Mouse (Mus musculus) lung, postnatal 0 days (tissue): ENCODE data around the gene Ccdc65. TPM values are rescaled to one million over a fixed set of nuclear protein-coding genes. Genes with fewer than 3 reads are reported as not detected.

Source experiments
- ATAC-seq: fragments of 200-750 bp; cut with Nextera tagmentation; 2 replicates; pipeline ENCODE4 v1.8.0; 2017; ENCODE audit warnings: moderate library complexity
- DNase-seq: peaks from one replicate; pipeline ENCODE4 v3.0.0-alpha.2; 2016; ENCODE audit warnings: low spot score
- H3K27ac ChIP-seq: fragments of 300-500 bp; sonication (generic); 2 replicates; pipeline ENCODE4 v1.5.1; 2014; ENCODE audit warnings: antibody characterized with exemption, mild to moderate bottlenecking, low read length, mixed read lengths
- H3K27me3 ChIP-seq: fragments of 300-500 bp; sonication (generic); replicated peaks from 2 replicates; pipeline ENCODE4 v1.6.1; 2014; ENCODE audit warnings: low read length, mixed read lengths; ENCODE audit not compliant: insufficient read depth
- H3K36me3 ChIP-seq: fragments of 300-500 bp; sonication (generic); 2 replicates; pipeline ENCODE4 v1.6.1; 2014; ENCODE audit warnings: low read length, mixed read lengths; ENCODE audit not compliant: insufficient read depth
- H3K4me1 ChIP-seq: fragments of 300-500 bp; sonication (generic); 2 replicates; pipeline ENCODE4 v1.6.1; 2014; ENCODE audit warnings: antibody characterized with exemption, low read depth, low read length, mixed read lengths; ENCODE audit not compliant: insufficient read depth
- H3K4me2 ChIP-seq: fragments of 300-500 bp; sonication (generic); replicated peaks from 2 replicates; pipeline ENCODE4 v1.6.1; 2014; ENCODE audit warnings: low read depth, mild to moderate bottlenecking, low read length, moderate library complexity, mixed read lengths
- H3K4me3 ChIP-seq: fragments of 300-500 bp; sonication (generic); 2 replicates; pipeline ENCODE4 v1.5.1; 2014; ENCODE audit warnings: low read depth, low read length
- H3K9ac ChIP-seq: fragments of 300-500 bp; sonication (generic); replicated peaks from 2 replicates; pipeline ENCODE4 v1.6.1; 2014; ENCODE audit warnings: low read depth, mild to moderate bottlenecking
- H3K9me3 ChIP-seq: fragments of 300-500 bp; sonication (generic); 2 replicates; pipeline ENCODE4 v1.6.1; 2016; ENCODE audit warnings: low read length, mixed read lengths
- CTCF ChIP-seq: IDR thresholded peaks from 2 replicates; pipeline ENCODE4 v1.5.1; 2016; ENCODE audit warnings: antibody characterized with exemption, mild to moderate bottlenecking
- EP300 ChIP-seq: IDR thresholded peaks from 2 replicates; pipeline ENCODE4 v1.6.1; 2016; ENCODE audit warnings: antibody characterized with exemption, mild to moderate bottlenecking, control low read depth
- WGBS: fragments of 180-500 bp; shearing (Covaris S2); extraction: QIAGEN DNeasy Blood & Tissue Kit; methylation state at CpG from one replicate; pipeline ENCODE4 v1.1.7; 2014; 5-methylcytosine and 5-hydroxymethylcytosine counted together
- polyA plus RNA-seq: library from polyadenylated mRNA; unstranded; fragments of >200 nt; fragmentation: Nextera tagmentation; extraction: Ambion mirVana; gene quantifications from 2 replicates; pipeline ENCODE4 v1.2.1, GENCODE M21; 2015

Ccdc65 gene
- polyA plus RNA-seq, 1 experiment from 2014 or later: 3.7 TPM

GRCm38 (mm10) chr15:98691486-98692147 is 16.4 kb upstream of the Ccdc65 start:
- Histone ChIP-seq H3K27ac (0 out of 2 replicates have a peak overlapping the region, but pooled peaks have one; percentile 20), H3K9me3 (no peaks in the 10 kb centered on the region), H3K9ac (no peak overlapping the region), H3K4me2 (no peak overlapping the region), H3K4me3 (no peak overlapping the region), H3K4me1 (peaks cover 7% of the 10 kb centered on the region), H3K36me3 (no peaks in the 10 kb centered on the region), H3K27me3 (no peaks in the 10 kb centered on the region)
- no peak for ATAC-seq
- TF ChIP-seq EP300: no peak
- no peak for TF ChIP-seq CTCF
- DNase-seq: no peak
- WGBS: 61% methylated on average over 7 of the region's 7 CpGs

- Histone ChIP-seq H3K9me3 (no peaks in the 10 kb centered on the region), H3K4me2 (no peak overlapping the region), H3K27ac (0 out of 2 replicates have a peak overlapping the region, but pooled peaks have one; percentile 20), H3K9ac (no peak overlapping the region), H3K4me1 (peaks cover 7% of the 10 kb centered on the region), H3K4me3 (no peak overlapping the region), H3K27me3 (no peaks in the 10 kb centered on the region), H3K36me3 (no peaks in the 10 kb centered on the region)
- 8% methylated on average over 11 of the region's 11 CpGs for WGBS
- TF ChIP-seq EP300: peak; percentile 76
- no peak for TF ChIP-seq CTCF
- peak; percentile 85 for ATAC-seq
- peak; percentile 81 for DNase-seq
Observed at GRCm38 (mm10) chr15:98692171-98692715, 15.8 kb upstream of the Ccdc65 start.

GRCm38 (mm10) chr15:98695726-98696125 is 12.3 kb upstream of the Ccdc65 start:
- Histone ChIP-seq H3K4me2 (no peak overlapping the region), H3K9ac (no peak overlapping the region), H3K4me1 (peaks cover 11% of the 10 kb centered on the region), H3K27me3 (peaks cover 12% of the 10 kb centered on the region; the same call in 1 of the 2 replicates), H3K27ac (no peak overlapping the region), H3K4me3 (no peak overlapping the region), H3K36me3 (no peaks in the 10 kb centered on the region), H3K9me3 (no peaks in the 10 kb centered on the region)
- 42% methylated on average over 9 of the region's 9 CpGs for WGBS
- no peak for TF ChIP-seq CTCF
- TF ChIP-seq EP300: no peak
- DNase-seq (no peak), ATAC-seq (no peak)

DNA sequence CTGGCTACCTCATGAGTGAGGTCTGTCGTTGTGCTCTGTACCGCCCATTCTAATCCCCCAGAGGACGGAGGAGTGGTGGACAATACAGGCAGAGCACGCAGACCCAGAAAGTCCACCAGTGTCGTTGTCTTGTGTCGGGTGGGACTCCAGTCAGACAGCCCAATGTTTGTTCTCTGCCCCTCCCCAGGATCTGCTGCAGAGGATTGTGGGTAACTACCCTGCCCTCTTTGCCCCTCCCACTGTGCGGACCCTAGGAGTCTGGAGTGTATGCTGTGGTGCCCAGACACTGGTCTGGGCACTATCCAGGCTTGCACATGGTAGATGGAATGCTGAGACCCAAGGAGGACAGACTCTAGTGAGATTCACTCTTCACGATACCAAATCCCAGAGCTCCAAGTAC is 11.8 kb upstream of the Ccdc65 start:
- H3K4me2 ChIP-seq: no peak overlapping the region
- DNase-seq (no peak), ATAC-seq (no peak)
- no peaks in the 10 kb centered on the region for H3K9me3 ChIP-seq
- H3K27ac ChIP-seq: no peak overlapping the region
- WGBS: 48% methylated on average over 8 of the region's 8 CpGs
- H3K27me3 ChIP-seq: peaks cover 17% of the 10 kb centered on the region
- H3K9ac ChIP-seq: no peak overlapping the region
- H3K36me3 ChIP-seq: no peaks in the 10 kb centered on the region
- no peak overlapping the region for H3K4me3 ChIP-seq
- peaks cover 11% of the 10 kb centered on the region for H3K4me1 ChIP-seq
- TF ChIP-seq EP300 (no peak), CTCF (no peak)

- peak; percentile 97 for TF ChIP-seq CTCF
- no peak for TF ChIP-seq EP300
- ATAC-seq: peak; percentile 92
- no peak overlapping the region for H3K4me3 ChIP-seq
Observed at GRCm38 (mm10) chr15:98699190-98700105, 8.6 kb upstream of the Ccdc65 start.

DNA sequence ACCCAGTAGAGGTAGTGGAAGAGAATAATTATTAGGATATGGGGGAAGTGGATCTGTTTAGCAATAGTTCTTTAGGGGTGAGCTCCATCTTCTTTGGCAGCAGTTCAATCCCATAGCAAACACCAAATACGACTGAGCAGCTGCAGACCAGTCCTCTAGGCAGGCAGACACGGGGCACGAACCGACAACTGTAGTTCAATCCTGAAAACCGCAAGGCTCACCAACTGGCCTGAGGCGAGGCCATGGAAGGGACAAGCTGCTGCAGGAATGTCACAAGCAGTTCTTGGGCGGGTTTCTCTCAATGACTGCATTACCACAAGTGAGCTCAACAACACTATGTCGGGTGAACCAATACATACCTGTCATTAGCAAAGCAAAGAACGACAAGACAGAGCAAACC is 3.7 kb upstream of the Ccdc65 start:
- 51% methylated on average over 9 of the region's 9 CpGs for WGBS

More at GRCm38 (mm10) chr15:98699190-98700105, 8.6 kb upstream of the Ccdc65 start:
- H3K9me3 ChIP-seq: no peaks in the 10 kb centered on the region
- 5% methylated on average over 40 of the region's 40 CpGs for WGBS
- DNase-seq: peak; percentile 91
- H3K4me2 ChIP-seq: peak overlapping the region; percentile 27
- H3K27ac ChIP-seq: no peak overlapping the region
- no peak overlapping the region for H3K9ac ChIP-seq
- peaks cover 27% of the 10 kb centered on the region for H3K27me3 ChIP-seq
- H3K36me3 ChIP-seq: no peaks in the 10 kb centered on the region
- H3K4me1 ChIP-seq: 0 out of 2 replicates have a peak, but pooled peaks cover 5% of the 10 kb centered on the region

More for the DNA sequence above, 3.7 kb upstream of the Ccdc65 start:
- Histone ChIP-seq H3K4me2 (no peak overlapping the region), H3K36me3 (no peaks in the 10 kb centered on the region), H3K27ac (no peak overlapping the region), H3K4me1 (0 out of 2 replicates have a peak, but pooled peaks cover 3% of the 10 kb centered on the region), H3K4me3 (no peak overlapping the region), H3K27me3 (peaks cover 27% of the 10 kb centered on the region), H3K9me3 (no peaks in the 10 kb centered on the region), H3K9ac (no peak overlapping the region)
- no peak for ATAC-seq
- DNase-seq: no peak
- TF ChIP-seq EP300 (no peak), CTCF (no peak)
